Mouse (Mus musculus) c-Kit-positive CD71-positive TER-119-negative erythroid progenitor cells, embryonic 14.5 days (primary cell): ENCODE results near the gene Ski.

Experiments used
- DNase-seq: peaks from one replicate; pipeline ENCODE4 v3.0.0-alpha.2; 2013; ENCODE audit warnings: low read depth

Ski gene

GRCm38 (mm10) chr4:155150276-155151113 lies 71.9 kb downstream of the Ski start:
- DNase-seq = no peak

- DNase-seq = no peak
Measured at GRCm38 (mm10) chr4:155149941-155150275, 72.5 kb downstream of the Ski start.

GRCm38 (mm10) chr4:155148910-155149698 lies 73.3 kb downstream of the Ski start:
- no peak for DNase-seq

GRCm38 (mm10) chr4:155148453-155148852 lies 73.9 kb downstream of the Ski start:
- no peak for DNase-seq

- no peak for DNase-seq
Measured at GRCm38 (mm10) chr4:155146107-155146823, 76.1 kb downstream of the Ski start.

GRCm38 (mm10) chr4:155144548-155145180 lies 77.7 kb downstream of the Ski start:
- no peak for DNase-seq

- DNase-seq = no peak
Measured at GRCm38 (mm10) chr4:155143871-155144502, 78.4 kb downstream of the Ski start.

- DNase-seq = no peak
Measured at GRCm38 (mm10) chr4:155143411-155143810, 79.0 kb downstream of the Ski start.

GRCm38 (mm10) chr4:155142836-155143235 lies 79.6 kb downstream of the Ski start:
- DNase-seq = no peak

GRCm38 (mm10) chr4:155140795-155141265 lies 81.6 kb downstream of the Ski start:
- no peak for DNase-seq

- DNase-seq = no peak
Measured at GRCm38 (mm10) chr4:155140150-155140549, 82.2 kb downstream of the Ski start.

GRCm38 (mm10) chr4:155139281-155140045 lies 82.9 kb downstream of the Ski start:
- no peak for DNase-seq

GRCm38 (mm10) chr4:155138451-155138850 lies 83.9 kb downstream of the Ski start:
- no peak for DNase-seq

GRCm38 (mm10) chr4:155137891-155138290 lies 84.5 kb downstream of the Ski start:
- no peak for DNase-seq

GRCm38 (mm10) chr4:155135909-155136585 lies 86.3 kb downstream of the Ski start:
- DNase-seq = no peak

GRCm38 (mm10) chr4:155134686-155135172 lies 87.7 kb downstream of the Ski start:
- DNase-seq = no peak

- DNase-seq = no peak
Measured at GRCm38 (mm10) chr4:155133658-155134417, 88.6 kb downstream of the Ski start.

GRCm38 (mm10) chr4:155133188-155133587 lies 89.2 kb downstream of the Ski start:
- no peak for DNase-seq

- DNase-seq = no peak
Measured at GRCm38 (mm10) chr4:155130616-155131015, 91.8 kb downstream of the Ski start.
